Mouse (Mus musculus) MEL (cell line): ENCODE measurements at regions not wholly inside any gene's neighbourhood (a gene's known extent, or its start where the extent isn't known, plus 50 kb on each side); places are given as distances from the start of the nearest gene placed in this dataset.

Experiments
- DNase-seq: peaks from one replicate; pipeline ENCODE4 v3.0.0; 2011; ENCODE audit warnings: low read depth, low spot score
- H3K27ac ChIP-seq: 2 replicates; pipeline ENCODE4 v1.5.1; 2012; ENCODE audit warnings: low read depth, mild to moderate bottlenecking, control low read depth, low read length, moderate library complexity; ENCODE audit not compliant: control insufficient read depth
- H3K27me3 ChIP-seq, 2 experiments: fragments of 150-350 bp in 1 of 2; sonication (generic) in 1 of 2; 2 replicates each; pipeline ENCODE4 v1.6.1; 2012; ENCODE audit warnings: low read length in 2 of 2, mild to moderate bottlenecking in 2 of 2, improper control_type of control experiment in 1 of 2, moderate library complexity in 1 of 2; ENCODE audit not compliant: insufficient read depth in 2 of 2, control insufficient read depth in 1 of 2
- H3K36me3 ChIP-seq, 2 experiments: 2 replicates each; pipeline ENCODE4 v1.6.1; 2012 to 2014; ENCODE audit warnings: low read length in 2 of 2, improper control_type of control experiment in 1 of 2, inconsistent platforms in 1 of 2, mild to moderate bottlenecking in 1 of 2; ENCODE audit not compliant: insufficient read depth in 2 of 2, control insufficient read depth in 1 of 2
- H3K4me1 ChIP-seq, 2 experiments: fragments of 150-350 bp in 1 of 2; sonication (generic) in 1 of 2; 2 replicates each; pipeline ENCODE4 v1.6.1; 2012; ENCODE audit warnings: low read length in 2 of 2, improper control_type of control experiment in 1 of 2, mild to moderate bottlenecking in 1 of 2; ENCODE audit not compliant: insufficient read depth in 2 of 2, control insufficient read depth in 1 of 2
- H3K4me3 ChIP-seq, 2 experiments: fragments of 150-350 bp in 1 of 2; sonication (generic) in 1 of 2; 2 replicates each; pipeline ENCODE4 v1.5.1; 2012; ENCODE audit warnings: low read depth in 2 of 2, low read length in 2 of 2, mild to moderate bottlenecking in 2 of 2, moderate library complexity in 2 of 2, control low read depth in 1 of 2, improper control_type of control experiment in 1 of 2; ENCODE audit not compliant: control insufficient read depth in 1 of 2, insufficient read depth in 1 of 2
- H3K79me2 ChIP-seq: 2 replicates; pipeline ENCODE4 v1.6.1; 2012; ENCODE audit warnings: mild to moderate bottlenecking, low read length, moderate library complexity; ENCODE audit not compliant: control insufficient read depth, poor library complexity, insufficient read depth
- H3K9ac ChIP-seq: 2 replicates; pipeline ENCODE4 v1.6.1; 2012; ENCODE audit warnings: low read depth, mild to moderate bottlenecking, control low read depth, low read length, moderate library complexity; ENCODE audit not compliant: control insufficient read depth, poor library complexity, severe bottlenecking
- H3K9me3 ChIP-seq: fragments of 150-350 bp; sonication (generic); replicated peaks from 2 replicates; pipeline ENCODE4 v1.6.1; 2012; ENCODE audit warnings: mild to moderate bottlenecking, low read length, improper control_type of control experiment, moderate library complexity; ENCODE audit not compliant: insufficient read depth
- BHLHE40 ChIP-seq: IDR thresholded peaks from 2 replicates; pipeline ENCODE4 v1.6.1; 2012; ENCODE audit warnings: low read depth, mild to moderate bottlenecking, inconsistent platforms, low read length, improper control_type of control experiment, borderline replicate concordance
- CHD2 ChIP-seq: IDR thresholded peaks from 2 replicates; pipeline ENCODE4 v1.6.1; 2011; ENCODE audit warnings: low read length, improper control_type of control experiment
- CTCF ChIP-seq, 3 experiments: IDR thresholded peaks in 2 of 3; conservative IDR thresholded peaks in 1 of 3; 2 replicates each; pipeline ENCODE4 v1.5.1; 2011 to 2012; ENCODE audit warnings: low read length in 3 of 3, low read depth in 2 of 3, mild to moderate bottlenecking in 2 of 3, improper control_type of control experiment in 1 of 3, inconsistent platforms in 1 of 3, mixed read lengths in 1 of 3, moderate library complexity in 1 of 3; ENCODE audit not compliant: control insufficient read depth in 1 of 3, insufficient read depth in 1 of 3, poor library complexity in 1 of 3, severe bottlenecking in 1 of 3
- ELF1 ChIP-seq: IDR thresholded peaks from 2 replicates; pipeline ENCODE4 v1.6.1; 2014; ENCODE audit warnings: low read depth, mild to moderate bottlenecking, inconsistent platforms, low read length, improper control_type of control experiment, moderate library complexity
- EP300 ChIP-seq, 2 experiments: IDR thresholded peaks; 2 replicates each; pipeline ENCODE4 v1.6.1; 2011; ENCODE audit warnings: improper control_type of control experiment in 2 of 2, low read length in 2 of 2, low read depth in 1 of 2, mild to moderate bottlenecking in 1 of 2
- GABPA ChIP-seq: IDR thresholded peaks from 2 replicates; pipeline ENCODE4 v1.6.1; 2012; ENCODE audit warnings: low read depth, mild to moderate bottlenecking, inconsistent platforms, low read length, improper control_type of control experiment, moderate library complexity
- HCFC1 ChIP-seq: IDR thresholded peaks from 2 replicates; pipeline ENCODE4 v1.6.1; 2012; ENCODE audit warnings: low read depth, mild to moderate bottlenecking, inconsistent platforms, low read length, improper control_type of control experiment, moderate library complexity
- KAT2A ChIP-seq: conservative IDR thresholded peaks from 2 replicates; pipeline ENCODE4 v1.6.1; 2012; ENCODE audit warnings: low read depth, low read length, improper control_type of control experiment, inconsistent platforms
- MAX ChIP-seq: IDR thresholded peaks from 2 replicates; pipeline ENCODE4 v1.6.1; 2011; ENCODE audit warnings: low read length, improper control_type of control experiment
- MEF2A ChIP-seq: IDR thresholded peaks from 2 replicates; pipeline ENCODE4 v1.6.1; 2014; ENCODE audit warnings: low read depth, mild to moderate bottlenecking, inconsistent platforms, low read length, improper control_type of control experiment; ENCODE audit not compliant: poor library complexity, insufficient replicate concordance, severe bottlenecking; ENCODE audit errors: extremely low read depth
- MXI1 ChIP-seq: IDR thresholded peaks from 2 replicates; pipeline ENCODE4 v1.6.1; 2011; ENCODE audit warnings: mild to moderate bottlenecking, low read depth, low read length, improper control_type of control experiment
- MYB ChIP-seq: IDR thresholded peaks from 2 replicates; pipeline ENCODE4 v1.6.1; 2011; ENCODE audit warnings: mild to moderate bottlenecking, low read depth, low read length, improper control_type of control experiment
- NRF1 ChIP-seq: IDR thresholded peaks from 2 replicates; pipeline ENCODE4 v1.6.1; 2014; ENCODE audit warnings: low read depth, mild to moderate bottlenecking, inconsistent platforms, low read length, improper control_type of control experiment, moderate library complexity; ENCODE audit not compliant: poor library complexity, insufficient read depth, severe bottlenecking
- POLR2A ChIP-seq, 2 experiments: IDR thresholded peaks; 2 replicates each; pipeline ENCODE4 v1.6.1; 2011 to 2012; ENCODE audit warnings: low read length in 2 of 2, mild to moderate bottlenecking in 2 of 2, control low read depth in 1 of 2, improper control_type of control experiment in 1 of 2, low read depth in 1 of 2, moderate library complexity in 1 of 2; ENCODE audit not compliant: control insufficient read depth in 1 of 2, insufficient read depth in 1 of 2, poor library complexity in 1 of 2
- POLR2AphosphoS2 ChIP-seq: IDR thresholded peaks from 2 replicates; pipeline ENCODE4 v1.6.1; 2011; ENCODE audit warnings: low read length, improper control_type of control experiment
- POLR2AphosphoS5 ChIP-seq: IDR thresholded peaks from 2 replicates; pipeline ENCODE4 v1.6.1; 2012; ENCODE audit warnings: low read depth, borderline replicate concordance, mild to moderate bottlenecking, inconsistent platforms, low read length, moderate library complexity, mixed read lengths
- USF1 ChIP-seq: IDR thresholded peaks from 2 replicates; pipeline ENCODE4 v1.6.1; 2014; ENCODE audit warnings: low read depth, mild to moderate bottlenecking, inconsistent platforms, low read length, improper control_type of control experiment, moderate library complexity
- ZKSCAN1 ChIP-seq: IDR thresholded peaks from 2 replicates; pipeline ENCODE4 v1.6.1; 2012; ENCODE audit warnings: low read depth, mild to moderate bottlenecking, inconsistent platforms, low read length, improper control_type of control experiment, moderate library complexity
- ZNF384 ChIP-seq: IDR thresholded peaks from 2 replicates; pipeline ENCODE4 v1.6.1; 2012; ENCODE audit warnings: low read depth, mild to moderate bottlenecking, inconsistent platforms, low read length, improper control_type of control experiment

- H3K27me3 ChIP-seq: peaks cover 0 to 2% of the 10 kb centered on the region in 2 experiments; a peak in 2 of 4 replicates
- no peak overlapping the region for H3K27ac ChIP-seq
- H3K79me2 ChIP-seq: no peaks in the 10 kb centered on the region
- no peaks in the 10 kb centered on the region for H3K36me3 ChIP-seq
- H3K4me3 ChIP-seq: no peak overlapping the region
- no peaks in the 10 kb centered on the region for H3K9me3 ChIP-seq
- DNase-seq: no peak
- no peaks in the 10 kb centered on the region for H3K4me1 ChIP-seq
- TF ChIP-seq CTCF (IDR thresholded peaks at IDR 0.05 in 2 of 3, conservative IDR thresholded peaks at IDR 0.05 in 1 of 3; ENCODE audit: control insufficient read depth in 1 of 3, insufficient read depth in 1 of 3, low read depth in 2 of 3, low read length in 3 of 3, poor library complexity in 1 of 3, severe bottlenecking in 1 of 3): no peak
- TF ChIP-seq GABPA: no peak
- TF ChIP-seq HCFC1: no peak
- no peak overlapping the region for H3K9ac ChIP-seq
Measured at GRCm38 (mm10) chr13:32495063-32495462, 156.5 kb upstream of the Gmds start.

GRCm38 (mm10) chr13:32493806-32494205, 155.3 kb upstream of the Gmds start:
- H3K27me3 ChIP-seq: peaks cover 0 to 2% of the 10 kb centered on the region in 2 experiments; a peak in 2 of 4 replicates
- no peak for DNase-seq
- TF ChIP-seq POLR2AphosphoS5 (no peak), BHLHE40 (no peak), ZKSCAN1 (no peak), EP300 (IDR thresholded peaks at IDR 0.05; ENCODE audit: low read depth in 1 of 2, low read length in 2 of 2) (no peak), GABPA (no peak), ELF1 (no peak), KAT2A (no peak), HCFC1 (no peak), CHD2 (no peak), MXI1 (no peak), NRF1 (no peak), MEF2A (no peak), ZNF384 (no peak), POLR2AphosphoS2 (no peak), MYB (no peak), CTCF (IDR thresholded peaks at IDR 0.05 in 2 of 3, conservative IDR thresholded peaks at IDR 0.05 in 1 of 3; ENCODE audit: control insufficient read depth in 1 of 3, insufficient read depth in 1 of 3, low read depth in 2 of 3, low read length in 3 of 3, poor library complexity in 1 of 3, severe bottlenecking in 1 of 3) (no peak), USF1 (no peak), MAX (no peak), POLR2A (IDR thresholded peaks at IDR 0.05; ENCODE audit: control insufficient read depth in 1 of 2, insufficient read depth in 1 of 2, low read depth in 1 of 2, low read length in 2 of 2, poor library complexity in 1 of 2) (no peak)
- TF ChIP-seq, all 39 proteins: peak for 0
- H3K36me3 ChIP-seq: no peaks in the 10 kb centered on the region
- no peaks in the 10 kb centered on the region for H3K9me3 ChIP-seq
- no peak overlapping the region for H3K4me3 ChIP-seq
- H3K79me2 ChIP-seq: no peaks in the 10 kb centered on the region
- H3K9ac ChIP-seq: no peak overlapping the region
- no peaks in the 10 kb centered on the region for H3K4me1 ChIP-seq
- H3K27ac ChIP-seq: no peak overlapping the region
